Mouse (Mus musculus) ES-E14 (cell line): Measurements from ENCODE around the gene Sdccag8.

Experiments
- HCFC1 ChIP-seq: IDR thresholded peaks from 2 replicates; pipeline ENCODE4 v1.6.1; 2012; ENCODE audit warnings: low read length, inconsistent platforms, borderline replicate concordance; ENCODE audit not compliant: insufficient read depth
- MAFK ChIP-seq: IDR thresholded peaks from 2 replicates; pipeline ENCODE4 v1.6.1; 2014; ENCODE audit warnings: mild to moderate bottlenecking, low read depth, low read length, inconsistent platforms; ENCODE audit not compliant: insufficient read depth
- ZNF384 ChIP-seq: IDR thresholded peaks from 2 replicates; pipeline ENCODE4 v1.6.1; 2012; ENCODE audit warnings: low read depth, low read length, inconsistent platforms

DNA sequence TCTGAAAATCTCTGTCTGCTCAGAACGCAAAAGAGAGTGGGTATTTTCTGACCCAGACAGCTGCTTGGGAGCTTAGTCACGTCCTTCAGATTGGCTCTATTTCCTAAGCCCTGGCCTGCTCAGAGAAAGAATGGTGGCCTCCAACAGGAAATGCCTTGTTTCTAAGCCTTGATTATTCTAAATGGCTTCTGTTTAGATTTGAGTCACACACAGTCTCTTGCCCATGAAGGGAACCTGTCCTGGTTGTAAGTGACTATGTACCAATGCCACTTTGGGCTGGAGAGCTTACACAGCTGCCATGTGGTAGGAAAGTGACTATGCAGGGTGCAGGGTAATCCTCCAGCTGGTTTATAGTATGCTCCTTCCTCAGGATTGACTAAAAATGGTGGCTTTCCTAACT is 199.9 kb downstream of the Sdccag8 start:
- TF ChIP-seq ZNF384 (no peak), HCFC1 (no peak), MAFK (no peak)
